Mouse (Mus musculus): ENCODE measurements around the gene Gm614.

DNA sequence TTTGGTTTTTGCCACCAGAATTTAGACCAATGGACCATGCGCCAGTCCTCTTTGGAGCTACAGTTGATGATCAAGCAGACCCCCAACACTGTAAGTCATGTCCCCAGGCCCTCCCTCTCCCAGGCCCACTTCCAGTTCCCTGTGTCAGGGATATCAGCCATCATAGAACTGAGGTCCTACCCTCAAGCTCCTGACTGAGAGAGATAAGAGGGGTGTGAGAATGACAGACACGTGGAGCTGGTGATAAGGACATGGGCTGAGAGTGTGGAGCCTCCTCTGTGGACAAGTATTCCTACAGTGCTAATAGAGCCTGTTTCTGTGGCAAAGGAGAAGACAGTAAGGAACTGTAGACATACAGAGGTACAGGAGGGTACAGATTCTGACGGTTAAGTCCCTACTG, 23.8 kb upstream of the Gm614 start:
- TF ChIP-seq POLR2A (IDR thresholded peaks at IDR 0.05; ENCODE audit: borderline replicate concordance, insufficient read depth, low read length) (no peak), CTCF (IDR thresholded peaks at IDR 0.05; ENCODE audit: borderline replicate concordance, insufficient read depth, low read depth, low read length) (no peak)
